Mouse (Mus musculus) MEL (cell line): ENCODE data around the gene Htr6.

Source experiments
- CHD1 ChIP-seq: IDR thresholded peaks from 2 replicates; pipeline ENCODE4 v1.6.1; 2012; ENCODE audit warnings: low read depth, mild to moderate bottlenecking, inconsistent platforms, low read length, improper control_type of control experiment
- CHD2 ChIP-seq: IDR thresholded peaks from 2 replicates; pipeline ENCODE4 v1.6.1; 2011; ENCODE audit warnings: low read length, improper control_type of control experiment
- CTCF ChIP-seq, 3 experiments: IDR thresholded peaks in 2 of 3; conservative IDR thresholded peaks in 1 of 3; 2 replicates each; pipeline ENCODE4 v1.5.1; 2011 to 2012; ENCODE audit warnings: low read length in 3 of 3, low read depth in 2 of 3, mild to moderate bottlenecking in 2 of 3, improper control_type of control experiment in 1 of 3, inconsistent platforms in 1 of 3, mixed read lengths in 1 of 3, moderate library complexity in 1 of 3; ENCODE audit not compliant: control insufficient read depth in 1 of 3, insufficient read depth in 1 of 3, poor library complexity in 1 of 3, severe bottlenecking in 1 of 3
- EP300 ChIP-seq, 2 experiments: IDR thresholded peaks; 2 replicates each; pipeline ENCODE4 v1.6.1; 2011; ENCODE audit warnings: improper control_type of control experiment in 2 of 2, low read length in 2 of 2, low read depth in 1 of 2, mild to moderate bottlenecking in 1 of 2
- GATA1 ChIP-seq: IDR thresholded peaks from 2 replicates; pipeline ENCODE4 v1.6.1; 2011; ENCODE audit warnings: low read depth, low read length, improper control_type of control experiment
- MAX ChIP-seq: IDR thresholded peaks from 2 replicates; pipeline ENCODE4 v1.6.1; 2011; ENCODE audit warnings: low read length, improper control_type of control experiment
- MYB ChIP-seq: IDR thresholded peaks from 2 replicates; pipeline ENCODE4 v1.6.1; 2011; ENCODE audit warnings: mild to moderate bottlenecking, low read depth, low read length, improper control_type of control experiment
- NELFE ChIP-seq: IDR thresholded peaks from 2 replicates; pipeline ENCODE4 v1.6.1; 2011; ENCODE audit warnings: low read depth, low read length, improper control_type of control experiment
- POLR2A ChIP-seq, 2 experiments: IDR thresholded peaks; 2 replicates each; pipeline ENCODE4 v1.6.1; 2011 to 2012; ENCODE audit warnings: low read length in 2 of 2, mild to moderate bottlenecking in 2 of 2, control low read depth in 1 of 2, improper control_type of control experiment in 1 of 2, low read depth in 1 of 2, moderate library complexity in 1 of 2; ENCODE audit not compliant: control insufficient read depth in 1 of 2, insufficient read depth in 1 of 2, poor library complexity in 1 of 2
- TAL1 ChIP-seq: IDR thresholded peaks from 2 replicates; pipeline ENCODE4 v1.6.1; 2012; ENCODE audit warnings: mild to moderate bottlenecking, inconsistent platforms, low read length, moderate library complexity, mixed read lengths
- TBP ChIP-seq: IDR thresholded peaks from 2 replicates; pipeline ENCODE4 v1.8.0; 2011; ENCODE audit warnings: low read depth, low read length, improper control_type of control experiment

DNA sequence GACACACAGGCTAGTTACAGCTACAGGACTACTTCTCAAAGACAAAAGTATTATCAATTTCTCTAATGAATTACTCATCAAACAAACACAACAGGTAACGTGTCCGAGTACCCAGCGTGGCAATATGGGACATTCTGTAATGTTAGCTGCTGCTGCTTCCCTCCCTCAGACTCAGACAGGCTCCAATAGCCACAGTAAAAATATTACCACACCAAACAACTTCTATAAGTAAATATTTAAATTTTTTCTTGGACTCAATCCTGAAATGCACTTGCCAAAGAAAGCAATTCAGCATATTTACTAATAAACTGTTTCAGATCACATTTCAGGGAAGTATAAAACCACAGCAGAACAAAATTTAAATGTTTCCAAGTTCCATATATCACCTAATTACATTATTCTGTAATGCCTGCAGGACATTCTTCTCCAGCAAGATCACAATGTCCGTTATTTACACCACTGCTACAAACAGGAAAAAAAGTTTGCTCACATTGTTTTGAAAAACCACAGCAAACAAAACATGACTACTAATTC, 45.0 kb upstream of the Htr6 start:
- TF ChIP-seq POLR2A (IDR thresholded peaks at IDR 0.05; ENCODE audit: control insufficient read depth in 1 of 2, insufficient read depth in 1 of 2, low read depth in 1 of 2, low read length in 2 of 2, poor library complexity in 1 of 2) (no peak), CHD2 (no peak), TBP (no peak), TAL1 (no peak), CHD1 (no peak), CTCF (IDR thresholded peaks at IDR 0.05 in 2 of 3, conservative IDR thresholded peaks at IDR 0.05 in 1 of 3; ENCODE audit: control insufficient read depth in 1 of 3, insufficient read depth in 1 of 3, low read depth in 2 of 3, low read length in 3 of 3, poor library complexity in 1 of 3, severe bottlenecking in 1 of 3) (no peak), NELFE (no peak), EP300 (IDR thresholded peaks at IDR 0.05; ENCODE audit: low read depth in 1 of 2, low read length in 2 of 2) (no peak), GATA1 (no peak), MYB (no peak), MAX (no peak)
